Mouse (Mus musculus): ENCODE measurements around the gene Rnf20. TPM values are rescaled to one million over a fixed set of nuclear protein-coding genes. Genes with fewer than 3 reads are reported as not detected.
A peak's percentile ranks its signal among the peaks of the same experiment; 100 is the strongest.

The Rnf20 gene
- total RNA-seq, 1 experiment: 43.6 TPM

DNA sequence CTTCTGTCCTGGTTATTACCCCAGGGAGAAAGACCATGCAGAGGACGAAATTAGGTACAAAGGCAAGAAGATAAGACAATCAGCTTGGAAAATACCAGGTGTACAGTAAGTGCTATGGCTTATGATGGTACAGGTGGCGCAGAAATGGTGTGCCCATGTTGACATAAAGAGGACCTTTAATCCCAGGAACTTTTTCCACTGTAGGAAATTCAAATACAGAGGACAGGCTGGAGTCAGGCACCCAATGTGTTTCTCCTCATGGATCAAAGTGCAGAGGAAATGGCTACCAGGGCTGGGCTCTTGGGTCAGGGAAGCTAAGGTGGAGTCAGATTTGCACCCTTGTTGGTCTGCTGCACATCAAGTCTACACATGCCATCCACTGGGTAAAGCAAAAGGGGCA lies 41.7 kb upstream of the Rnf20 start:
- in situ Hi-C loops (cut with MboI; ENCODE audit: low sequenced_read_pairs in 2 of 2, unreplicated experiment in 2 of 2): no loop called here
- H3K36me3 ChIP-seq (ENCODE audit: control insufficient read depth, insufficient read depth, low read length, poor library complexity, severe bottlenecking): no peaks in the 10 kb centered on the region
- no peaks in the 10 kb centered on the region for H3K9me3 ChIP-seq (ENCODE audit: control insufficient read depth, insufficient read depth, low read depth, low read length)
- DNase-seq (ENCODE audit: low read depth, low spot score): no peak
- no peak overlapping the region for H3K4me3 ChIP-seq (ENCODE audit: insufficient read depth in 1 of 2, low read depth in 1 of 2, low read length in 2 of 2, poor library complexity in 1 of 2, severe bottlenecking in 1 of 2)
- H3K27ac ChIP-seq (ENCODE audit: insufficient read depth, low read depth, low read length, poor library complexity, severe bottlenecking): no peak overlapping the region
- TF ChIP-seq ZNF384 (IDR thresholded peaks at IDR 0.05; ENCODE audit: low read depth, low read length) (no peak), MAFK (IDR thresholded peaks at IDR 0.05; ENCODE audit: insufficient read depth, low read depth, low read length) (no peak), CHD2 (IDR thresholded peaks at IDR 0.05; ENCODE audit: low read depth, low read length) (no peak), HCFC1 (IDR thresholded peaks at IDR 0.05; ENCODE audit: borderline replicate concordance, insufficient read depth, low read length) (no peak), ZC3H11A (IDR thresholded peaks at IDR 0.05; ENCODE audit: borderline replicate concordance, low read depth, low read length) (no peak)
- no peaks in the 10 kb centered on the region for H3K4me1 ChIP-seq (ENCODE audit: control insufficient read depth in 2 of 2, insufficient read depth in 2 of 2, low read length in 2 of 2, poor library complexity in 1 of 2)
- H3K9ac ChIP-seq (ENCODE audit: insufficient read depth, low read depth, low read length, poor library complexity, severe bottlenecking): no peak overlapping the region

DNA sequence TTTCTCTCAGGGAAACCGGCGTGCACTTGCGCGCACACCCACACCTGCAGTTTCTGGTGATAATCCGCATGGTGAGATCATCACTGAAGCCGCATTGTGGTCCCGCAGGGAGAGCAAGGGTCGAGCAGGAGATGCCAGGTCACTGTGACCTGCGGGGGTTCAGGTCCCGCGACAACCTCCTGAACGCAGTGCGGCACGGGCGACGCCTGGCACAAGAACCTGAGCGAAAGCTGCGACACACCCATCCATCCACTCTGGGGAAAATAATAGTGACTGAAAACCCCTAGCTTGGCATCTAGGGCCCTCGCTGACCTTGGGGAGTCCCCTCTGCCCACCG lies 35.0 kb upstream of the Rnf20 start:
- no peak for TF ChIP-seq ZNF384 (IDR thresholded peaks at IDR 0.05; ENCODE audit: low read depth, low read length)
- TF ChIP-seq HCFC1 (IDR thresholded peaks at IDR 0.05; ENCODE audit: borderline replicate concordance, insufficient read depth, low read length): no peak
- TF ChIP-seq CHD2 (IDR thresholded peaks at IDR 0.05; ENCODE audit: low read depth, low read length): no peak
- no peak for TF ChIP-seq ZC3H11A (IDR thresholded peaks at IDR 0.05; ENCODE audit: borderline replicate concordance, low read depth, low read length)
- TF ChIP-seq MAFK (IDR thresholded peaks at IDR 0.05; ENCODE audit: insufficient read depth, low read depth, low read length): no peak
- H3K36me3 ChIP-seq (ENCODE audit: control insufficient read depth, insufficient read depth, low read length, poor library complexity, severe bottlenecking): no peaks in the 10 kb centered on the region
- H3K9me3 ChIP-seq (ENCODE audit: control insufficient read depth, insufficient read depth, low read depth, low read length): no peaks in the 10 kb centered on the region
- peak overlapping the region; percentile 75 to 87 for H3K4me3 ChIP-seq (ENCODE audit: insufficient read depth in 1 of 2, low read depth in 1 of 2, low read length in 2 of 2, poor library complexity in 1 of 2, severe bottlenecking in 1 of 2)
- in situ Hi-C loops (cut with MboI; ENCODE audit: low sequenced_read_pairs in 2 of 2, unreplicated experiment in 2 of 2): no loop called here
- H3K27ac ChIP-seq (ENCODE audit: insufficient read depth, low read depth, low read length, poor library complexity, severe bottlenecking): no peak overlapping the region
- peak overlapping the region; percentile 81 for H3K9ac ChIP-seq (ENCODE audit: insufficient read depth, low read depth, low read length, poor library complexity, severe bottlenecking)
- H3K4me1 ChIP-seq (ENCODE audit: control insufficient read depth in 2 of 2, insufficient read depth in 2 of 2, low read length in 2 of 2, poor library complexity in 1 of 2): peaks cover 0 to 2% of the 10 kb centered on the region in 2 experiments; a peak in 1 of 4 replicates
- peak; percentile 7 for DNase-seq (ENCODE audit: low read depth, low spot score)

- TF ChIP-seq CHD2 (IDR thresholded peaks at IDR 0.05; ENCODE audit: low read depth, low read length): no peak
- TF ChIP-seq ZNF384 (IDR thresholded peaks at IDR 0.05; ENCODE audit: low read depth, low read length): no peak
- no peak for TF ChIP-seq MAFK (IDR thresholded peaks at IDR 0.05; ENCODE audit: insufficient read depth, low read depth, low read length)
- no peak for TF ChIP-seq HCFC1 (IDR thresholded peaks at IDR 0.05; ENCODE audit: borderline replicate concordance, insufficient read depth, low read length)
- TF ChIP-seq ZC3H11A (IDR thresholded peaks at IDR 0.05; ENCODE audit: borderline replicate concordance, low read depth, low read length): no peak
- H3K4me1 ChIP-seq (ENCODE audit: control insufficient read depth in 2 of 2, insufficient read depth in 2 of 2, low read length in 2 of 2, poor library complexity in 1 of 2): peaks cover 0 to 2% of the 10 kb centered on the region in 2 experiments; a peak in 1 of 4 replicates
Observed at GRCm38 (mm10) chr4:49597183-49598100, 34.4 kb upstream of the Rnf20 start, which contains the start of gene Tmem246. TSS of gene Tmem246 (minus strand) at chr4:49597876.

DNA sequence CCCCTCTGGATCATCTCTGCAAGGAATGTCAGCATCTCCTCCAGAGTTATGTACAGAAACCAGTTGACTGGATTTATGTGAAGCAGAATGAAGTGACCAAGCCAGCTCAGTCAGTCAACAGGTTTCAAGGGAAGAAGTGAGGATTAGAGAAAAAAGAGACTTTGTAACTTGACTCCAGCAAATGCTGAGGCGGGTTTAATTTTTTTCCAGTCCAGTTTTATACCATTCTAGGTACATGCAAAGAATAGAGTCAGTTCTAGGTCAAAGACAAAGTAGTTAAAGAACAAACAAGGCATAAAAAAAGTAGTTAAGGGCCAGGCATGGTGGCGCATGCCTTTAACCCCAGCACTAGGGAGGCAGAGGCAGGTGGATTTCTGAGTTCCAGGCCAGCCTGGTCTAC lies 28.6 kb upstream of the Rnf20 start:
- H3K36me3 ChIP-seq (ENCODE audit: control insufficient read depth, insufficient read depth, low read length, poor library complexity, severe bottlenecking): no peaks in the 10 kb centered on the region
- H3K4me1 ChIP-seq (ENCODE audit: control insufficient read depth in 2 of 2, insufficient read depth in 2 of 2, low read length in 2 of 2, poor library complexity in 1 of 2): no peaks in the 10 kb centered on the region
- H3K4me3 ChIP-seq (ENCODE audit: insufficient read depth in 1 of 2, low read depth in 1 of 2, low read length in 2 of 2, poor library complexity in 1 of 2, severe bottlenecking in 1 of 2): no peak overlapping the region
- H3K9me3 ChIP-seq (ENCODE audit: control insufficient read depth, insufficient read depth, low read depth, low read length): no peaks in the 10 kb centered on the region
- TF ChIP-seq HCFC1 (IDR thresholded peaks at IDR 0.05; ENCODE audit: borderline replicate concordance, insufficient read depth, low read length): no peak
- no peak for TF ChIP-seq MAFK (IDR thresholded peaks at IDR 0.05; ENCODE audit: insufficient read depth, low read depth, low read length)
- TF ChIP-seq ZNF384 (IDR thresholded peaks at IDR 0.05; ENCODE audit: low read depth, low read length): no peak
- TF ChIP-seq CHD2 (IDR thresholded peaks at IDR 0.05; ENCODE audit: low read depth, low read length): no peak
- no peak for TF ChIP-seq ZC3H11A (IDR thresholded peaks at IDR 0.05; ENCODE audit: borderline replicate concordance, low read depth, low read length)
- in situ Hi-C loops (cut with MboI; ENCODE audit: low sequenced_read_pairs in 2 of 2, unreplicated experiment in 2 of 2): no loop called here
- no peak overlapping the region for H3K9ac ChIP-seq (ENCODE audit: insufficient read depth, low read depth, low read length, poor library complexity, severe bottlenecking)
- DNase-seq (ENCODE audit: low read depth, low spot score): no peak
- H3K27ac ChIP-seq (ENCODE audit: insufficient read depth, low read depth, low read length, poor library complexity, severe bottlenecking): no peak overlapping the region

More at GRCm38 (mm10) chr4:49597183-49598100, 34.4 kb upstream of the Rnf20 start, which contains the start of gene Tmem246:
- in situ Hi-C loops (cut with MboI; ENCODE audit: low sequenced_read_pairs in 2 of 2, unreplicated experiment in 2 of 2): no loop called here
- Histone ChIP-seq H3K4me3 (ENCODE audit: insufficient read depth in 1 of 2, low read depth in 1 of 2, low read length in 2 of 2, poor library complexity in 1 of 2, severe bottlenecking in 1 of 2) (peak within 1 kb of the TSS; percentile 75 to 87), H3K9ac (ENCODE audit: insufficient read depth, low read depth, low read length, poor library complexity, severe bottlenecking) (peak within 1 kb of the TSS; percentile 81), H3K27ac (ENCODE audit: insufficient read depth, low read depth, low read length, poor library complexity, severe bottlenecking) (no peak within 1 kb of the TSS), H3K9me3 (ENCODE audit: control insufficient read depth, insufficient read depth, low read depth, low read length) (no peaks in the 10 kb centered on the region), H3K36me3 (ENCODE audit: control insufficient read depth, insufficient read depth, low read length, poor library complexity, severe bottlenecking) (no peaks in the 10 kb centered on the region)
- peak; percentile 25 for DNase-seq (ENCODE audit: low read depth, low spot score)
